Mouse (Mus musculus) layer of hippocampus, postnatal 14 days (tissue): ENCODE data around the gene Psmb3. TPM values are rescaled to one million over a fixed set of nuclear protein-coding genes. Genes with fewer than 3 reads are reported as not detected.
"Not testable (repeated sequence)": the region's sequence is repeated elsewhere in the genome, so short reads cannot be mapped to it uniquely, and the experiment has no call there.

Experiments
- DNase-seq, 2 experiments: peaks; one replicate each; pipeline ENCODE4 v3.0.0; 2021 to 2022; ENCODE audit warnings: low spot score in 2 of 2, mixed read lengths in 1 of 2
- total RNA-seq, 2 experiments: library from RNA; stranded (reverse); gene quantifications; 2 replicates each; pipeline ENCODE4 v1.2.3; 2021

The Psmb3 gene
- total RNA-seq, 2 experiments from 2014 or later = 140 to 149 TPM

- DNase-seq = peak; percentile 65 to 85
Observed at GRCm38 (mm10) chr11:97694921-97695711, 8.1 kb upstream of the Psmb3 start.

DNA sequence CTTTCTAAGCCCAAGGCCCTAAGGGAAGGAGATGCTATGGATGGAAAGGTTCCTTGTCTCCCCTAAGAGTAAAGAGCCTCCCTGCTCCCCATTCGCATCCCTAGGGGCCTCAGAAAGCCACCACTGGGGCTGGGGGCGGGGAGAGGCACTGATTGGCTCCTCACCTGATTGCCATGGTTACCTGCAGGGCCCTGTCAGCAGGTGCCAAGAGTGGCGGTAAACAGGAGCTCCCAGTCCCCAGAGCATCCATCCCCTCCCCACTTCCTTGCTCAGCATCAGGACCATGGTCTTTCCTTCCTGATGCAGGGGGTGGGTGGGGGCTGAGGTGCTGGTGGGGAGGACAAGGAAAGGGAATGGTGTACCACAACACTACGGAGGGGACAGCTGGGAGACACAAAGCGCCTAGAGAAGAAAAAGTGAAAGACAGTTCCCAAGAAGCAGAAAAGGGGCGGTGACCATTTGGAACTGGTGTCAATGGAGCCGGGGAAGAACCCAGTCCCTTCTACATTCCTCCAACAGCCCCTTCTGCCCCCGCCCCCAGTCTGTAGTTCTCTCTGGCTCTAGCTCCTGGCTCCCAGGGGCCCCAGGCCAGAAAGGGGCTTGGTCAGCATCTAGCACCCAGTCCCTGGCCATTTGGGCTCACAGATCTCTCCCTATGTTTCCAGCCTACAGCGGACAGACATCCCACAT is 7.3 kb upstream of the Psmb3 start:
- DNase-seq = peak in 1 of 2 experiments; percentile 54

GRCm38 (mm10) chr11:97696669-97697068 is 6.5 kb upstream of the Psmb3 start:
- no peak for DNase-seq

DNA sequence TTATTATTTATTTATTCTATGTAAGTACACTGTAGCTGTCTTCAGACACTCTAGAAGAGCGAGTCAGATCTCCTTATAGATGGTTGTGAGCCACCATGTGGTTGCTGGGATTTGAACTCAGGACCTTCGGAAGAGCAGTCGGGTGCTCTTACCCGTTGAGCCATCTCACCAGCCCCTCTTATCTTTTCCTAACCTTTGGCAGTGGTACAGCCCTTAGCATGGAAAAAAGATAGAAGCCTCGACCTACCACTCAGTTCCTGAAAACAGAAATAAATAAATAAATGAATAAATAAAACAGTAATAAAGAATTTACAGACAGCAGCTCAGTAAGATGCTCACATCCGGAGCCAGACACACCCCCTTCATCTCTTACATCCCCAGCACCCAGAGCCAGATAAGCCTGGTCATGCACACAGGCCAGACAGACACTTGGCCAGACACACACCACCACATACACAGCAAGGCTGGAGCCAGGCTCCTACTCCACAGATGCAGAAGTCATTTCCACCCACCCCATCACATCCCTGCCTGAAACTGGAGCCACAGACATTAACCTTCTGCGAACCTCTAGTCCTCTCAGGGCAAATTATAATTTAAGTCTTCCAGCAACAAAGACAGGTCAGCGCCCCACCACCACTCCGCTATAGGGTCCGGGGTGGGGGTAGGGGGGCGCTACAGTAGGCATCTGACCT is 5.9 kb upstream of the Psmb3 start:
- no peak for DNase-seq

DNA sequence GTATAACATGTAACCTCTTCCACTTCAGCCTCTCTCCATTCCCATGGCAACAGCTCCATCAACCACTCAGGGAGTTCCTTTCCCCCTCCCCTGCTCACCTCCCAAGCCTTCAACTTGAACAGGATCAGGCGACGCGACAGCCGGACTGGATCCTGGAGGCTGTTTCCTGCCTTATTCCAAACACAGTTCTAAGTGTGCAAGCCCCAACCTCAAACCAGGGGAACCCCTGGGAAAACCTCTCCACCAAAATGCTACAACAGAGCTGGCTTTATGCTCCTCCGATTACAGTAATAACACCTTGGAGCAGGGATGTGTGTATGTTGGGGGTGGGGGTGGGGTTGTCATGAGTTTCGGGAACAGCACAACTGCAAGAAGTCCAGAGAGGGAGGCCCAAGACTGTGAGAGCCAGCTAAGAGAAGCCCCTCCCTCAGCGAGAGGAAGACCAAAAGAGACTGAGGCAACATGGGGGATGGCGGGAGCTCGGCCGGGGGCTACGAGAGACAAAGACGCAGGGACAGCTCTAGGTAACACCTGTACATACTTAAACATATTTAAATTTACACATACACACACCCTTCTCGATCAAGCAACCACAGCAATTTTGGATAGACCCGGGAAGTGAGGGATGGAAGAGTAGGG is 5.2 kb upstream of the Psmb3 start:
- no peak for DNase-seq

DNA sequence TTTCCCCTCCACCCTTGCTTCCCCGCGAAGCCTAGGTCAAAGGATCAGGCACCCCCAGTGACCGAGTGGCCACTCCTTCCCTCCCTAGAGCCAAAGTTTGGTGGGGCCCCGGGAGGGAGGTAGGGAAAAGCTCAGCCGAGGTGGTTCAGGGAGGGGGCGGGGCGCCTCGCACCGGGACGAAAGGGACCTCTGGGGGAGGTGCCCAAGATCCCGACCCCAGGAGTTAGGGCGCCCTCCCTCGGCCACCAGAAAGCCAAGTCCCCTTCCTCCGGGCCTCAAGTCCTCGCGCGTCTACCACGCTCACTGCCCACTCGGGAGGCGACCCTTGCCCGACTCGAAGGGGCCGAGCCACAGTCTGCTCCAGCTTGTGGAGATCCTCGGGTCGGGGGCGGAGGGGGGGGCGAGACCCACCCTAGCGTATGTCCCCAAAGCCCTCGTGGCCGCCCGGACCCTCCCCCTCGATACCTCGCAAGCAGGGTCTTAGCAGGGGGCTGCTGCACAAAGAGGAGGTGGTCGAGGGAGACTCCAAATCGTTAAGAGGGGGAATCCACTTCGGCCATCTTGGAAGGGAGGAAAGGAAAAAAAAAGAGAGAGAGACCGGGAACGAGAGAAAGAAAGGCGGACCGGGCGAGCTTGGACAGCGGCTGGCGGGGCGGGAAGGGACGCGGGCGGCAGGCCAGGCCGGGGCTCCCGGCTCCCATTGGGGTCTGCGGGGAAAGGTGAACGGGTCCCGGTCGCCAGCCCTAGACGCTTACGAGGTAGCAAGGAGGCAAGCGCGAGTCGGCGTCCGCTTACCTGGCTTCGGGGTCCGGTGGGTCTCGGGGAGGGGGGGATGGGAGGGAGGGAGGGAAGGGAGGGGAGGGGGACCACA is 4.2 kb upstream of the Psmb3 start:
- peak; percentile 45 to 53 for DNase-seq

DNA sequence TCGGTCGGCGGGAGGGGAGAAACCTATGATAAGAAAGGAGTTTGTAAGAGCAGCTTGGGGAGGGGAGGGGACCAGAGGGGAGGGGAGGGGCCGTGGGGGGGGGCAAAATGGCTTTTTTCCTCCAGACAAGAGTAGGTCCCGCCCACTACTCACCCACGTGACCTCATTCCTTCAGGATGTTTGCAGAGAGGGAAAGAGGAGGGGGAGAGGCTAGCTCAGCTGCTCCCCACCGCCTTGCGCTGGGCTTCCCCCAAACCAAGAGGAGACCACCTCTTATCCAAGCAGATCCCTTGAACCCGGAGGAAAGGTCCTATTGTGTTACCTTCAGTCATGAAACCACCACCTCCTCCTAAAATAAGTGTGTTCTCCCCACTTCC is 3.6 kb upstream of the Psmb3 start:
- peak; percentile 78 to 86 for DNase-seq

DNA sequence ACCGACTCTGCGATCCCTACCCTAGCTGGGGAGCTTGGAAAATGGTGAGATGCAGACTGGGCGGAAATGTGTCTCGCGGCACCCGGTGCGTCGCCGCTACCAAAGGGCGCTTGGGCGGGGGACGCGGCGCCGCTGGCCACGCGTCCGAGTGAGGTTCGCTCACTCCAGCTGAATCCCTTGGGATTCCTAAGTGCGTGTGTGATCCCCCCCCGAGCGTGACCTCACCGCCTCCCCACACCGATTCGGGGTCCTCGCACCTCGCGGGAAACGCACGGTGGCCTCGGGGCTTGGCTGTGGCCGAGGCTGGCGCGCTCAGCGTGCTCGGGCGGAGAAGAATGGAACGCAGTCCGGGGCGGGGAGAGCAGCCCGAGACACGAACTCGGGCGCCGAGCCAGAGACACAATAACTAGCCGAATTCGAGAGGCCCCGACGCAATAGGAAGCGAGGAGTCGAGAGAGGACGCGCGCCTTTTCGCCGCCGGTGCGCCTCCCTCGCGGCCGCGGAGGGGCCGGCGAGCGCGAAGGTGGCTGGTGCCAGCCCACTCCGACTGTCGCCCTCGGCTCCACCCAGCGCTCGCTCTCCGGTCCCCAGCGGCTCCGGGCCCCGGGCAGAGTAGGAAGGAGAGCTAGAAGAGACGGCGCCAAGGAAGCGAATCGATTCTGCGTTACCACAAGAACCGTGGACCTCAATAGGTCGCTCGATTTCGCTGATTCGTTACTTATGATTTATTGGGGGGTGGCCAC is 3.0 kb upstream of the Psmb3 start, which contains the start of gene Pcgf2:
TSS of gene Pcgf2 (minus strand) at position 495 of the 743 bp plus-strand sequence.
- DNase-seq = peak; percentile 65 to 76

DNA sequence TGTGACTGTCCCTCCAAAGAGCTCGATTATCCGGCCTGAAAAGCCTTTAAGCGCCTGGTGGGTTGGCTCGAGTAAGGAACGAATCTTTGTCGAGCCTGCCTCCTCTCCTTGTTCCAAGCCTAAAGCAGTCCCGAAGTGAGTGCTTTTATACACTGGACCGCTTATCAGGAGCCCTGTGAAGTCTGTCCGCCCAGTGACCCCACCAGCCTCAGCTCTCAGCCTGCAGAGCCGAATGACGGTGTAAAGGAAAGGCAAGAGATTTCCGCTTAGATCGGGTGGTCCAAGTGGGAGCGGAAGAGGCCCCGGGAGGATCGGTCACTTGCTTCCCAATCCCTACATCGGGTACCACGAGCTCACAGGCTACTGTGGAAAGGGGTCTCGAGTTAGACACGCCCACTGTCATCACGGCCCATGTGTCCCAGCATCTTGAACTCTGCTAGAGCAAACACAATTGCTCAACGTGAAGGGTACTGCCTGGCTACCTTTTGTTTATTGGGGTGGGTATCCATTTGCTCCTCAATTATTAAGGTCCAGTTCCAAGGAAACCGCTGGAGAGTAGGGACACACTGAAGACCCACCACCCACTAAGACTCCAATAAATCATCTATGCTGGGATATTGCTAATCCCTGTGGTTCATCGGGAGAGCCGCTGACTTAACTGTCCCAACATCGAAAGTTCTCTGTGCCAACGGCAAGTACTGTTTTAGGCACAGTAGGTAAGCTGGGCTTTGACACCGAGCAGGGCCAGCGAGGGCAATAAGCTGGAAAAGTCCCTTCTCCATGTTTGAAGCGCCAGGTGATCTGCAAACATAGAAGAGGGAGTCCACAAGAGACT is 2.2 kb upstream of the Psmb3 start:
- no peak for DNase-seq

- peak in 1 of 2 experiments; percentile 56 for DNase-seq
Observed at GRCm38 (mm10) chr11:97701581-97702392, 1.4 kb upstream of the Psmb3 start.

DNA sequence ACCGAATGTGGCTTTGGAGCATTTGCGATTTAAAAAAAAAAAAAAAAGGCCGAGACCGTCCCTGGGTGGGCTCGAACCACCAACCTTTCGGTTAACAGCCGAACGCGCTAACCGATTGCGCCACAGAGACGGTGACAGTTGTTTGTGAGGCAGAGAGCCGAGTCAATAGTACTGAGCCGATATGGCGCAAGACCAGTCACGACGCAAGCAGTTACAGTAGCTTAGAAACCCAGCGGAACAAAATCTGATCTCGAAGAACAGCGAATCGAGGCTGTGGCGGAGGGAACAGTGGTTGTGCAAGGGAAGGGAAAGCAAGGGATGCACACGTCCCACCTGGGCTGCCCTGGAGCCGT is 830 bp upstream of the Psmb3 start:
- peak; percentile 94 to 96 for DNase-seq

DNA sequence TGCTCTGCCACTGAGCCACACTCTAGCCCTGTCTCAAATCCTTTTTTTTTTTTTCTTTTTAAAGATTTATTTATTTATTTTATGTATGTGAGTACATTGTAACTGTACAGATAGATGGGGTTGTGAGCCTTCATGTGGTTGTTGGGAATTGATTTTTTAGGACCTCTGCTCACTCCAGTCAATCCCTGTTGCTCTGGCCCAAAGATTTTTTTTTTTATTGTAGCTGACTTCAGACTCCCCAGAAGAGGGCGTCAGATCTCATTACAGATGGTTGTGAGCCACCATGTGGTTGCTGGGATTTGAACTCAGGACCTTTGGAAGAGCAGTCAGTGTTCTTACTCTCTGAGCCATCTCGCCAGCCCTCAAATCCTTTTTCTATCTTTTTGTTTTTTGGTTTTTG is 6.9 kb downstream of the Psmb3 start:
- DNase-seq = not testable (repeated sequence)

- DNase-seq = no peak
Observed at GRCm38 (mm10) chr11:97711200-97711900, 8.2 kb downstream of the Psmb3 start.

- no peak for DNase-seq
Observed at GRCm38 (mm10) chr11:97712286-97712685, 9.1 kb downstream of the Psmb3 start.

DNA sequence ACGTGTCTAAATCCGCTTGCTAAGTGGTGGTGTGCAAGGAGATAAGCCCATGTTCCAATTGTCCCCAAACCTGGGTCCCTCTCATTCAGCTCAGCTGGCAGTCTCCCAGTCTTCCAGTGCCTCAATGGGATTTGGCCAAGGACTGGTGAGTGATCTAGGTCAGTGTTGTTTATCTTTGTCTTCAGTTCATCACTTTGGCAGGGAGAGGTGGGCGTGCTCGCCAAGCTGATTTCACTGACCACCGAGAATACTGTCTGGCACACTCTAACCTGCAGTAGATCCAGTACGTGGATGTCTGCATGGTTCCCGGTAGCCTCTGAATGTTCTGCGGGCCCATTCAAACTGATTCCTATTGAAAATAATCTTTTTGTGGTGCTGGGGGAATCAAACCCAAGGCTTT is 10.7 kb downstream of the Psmb3 start:
- DNase-seq = no peak

- no peak for DNase-seq
Observed at GRCm38 (mm10) chr11:97714356-97714755, 11.2 kb downstream of the Psmb3 start.
